Mouse (Mus musculus) ES-Bruce4 (cell line): ENCODE data around the gene Prickle2. TPM values are rescaled to one million over a fixed set of nuclear protein-coding genes. Genes with fewer than 3 reads are reported as not detected.

Source experiments
- H3K27ac ChIP-seq: 2 replicates; pipeline ENCODE4 v1.5.1; 2012; ENCODE audit warnings: low read length, inconsistent platforms; ENCODE audit not compliant: insufficient read depth
- H3K27me3 ChIP-seq: 2 replicates; pipeline ENCODE4 v1.6.1; 2012; ENCODE audit warnings: mild to moderate bottlenecking, low read length, inconsistent platforms; ENCODE audit not compliant: control insufficient read depth, poor library complexity, insufficient read depth, severe bottlenecking
- H3K36me3 ChIP-seq: 2 replicates; pipeline ENCODE4 v1.6.1; 2012; ENCODE audit warnings: inconsistent platforms, mild to moderate bottlenecking, low read length, moderate library complexity; ENCODE audit not compliant: control insufficient read depth, poor library complexity, insufficient read depth, severe bottlenecking
- H3K4me1 ChIP-seq: one replicate; pipeline ENCODE4 v1.8.1; 2011; ENCODE audit warnings: low read length; ENCODE audit not compliant: control insufficient read depth, insufficient read depth
- H3K4me3 ChIP-seq: 2 replicates; pipeline ENCODE4 v1.5.1; 2011; ENCODE audit warnings: low read depth, mild to moderate bottlenecking, low read length
- H3K9ac ChIP-seq: 2 replicates; pipeline ENCODE4 v1.6.1; 2012; ENCODE audit warnings: low read depth, mild to moderate bottlenecking, inconsistent platforms; ENCODE audit not compliant: poor library complexity, severe bottlenecking
- H3K9me3 ChIP-seq: replicated peaks from 2 replicates; pipeline ENCODE4 v1.6.1; 2012; ENCODE audit warnings: mild to moderate bottlenecking, low read length, inconsistent platforms; ENCODE audit not compliant: control insufficient read depth, poor library complexity, insufficient read depth, severe bottlenecking
- CTCF ChIP-seq: IDR thresholded peaks from one replicate; pipeline ENCODE4 v1.8.1; 2011; ENCODE audit warnings: low read depth, low read length
- EP300 ChIP-seq: IDR thresholded peaks from 2 replicates; pipeline ENCODE4 v1.6.1; 2011; ENCODE audit warnings: low read depth, low read length; ENCODE audit not compliant: insufficient read depth
- POLR2A ChIP-seq: IDR thresholded peaks from one replicate; pipeline ENCODE4 v1.8.1; 2011; ENCODE audit warnings: low read length; ENCODE audit not compliant: insufficient read depth
- polyA plus RNA-seq: library from polyadenylated mRNA; stranded (reverse); fragments of >200 nt; gene quantifications from 2 replicates; pipeline ENCODE4 v1.2.4, GENCODE M21; 2011; ENCODE audit warnings: low read depth; ENCODE audit not compliant: missing spikeins, insufficient read depth, insufficient read length

Prickle2 gene
- polyA plus RNA-seq, 1 experiment: 3.3 TPM

DNA sequence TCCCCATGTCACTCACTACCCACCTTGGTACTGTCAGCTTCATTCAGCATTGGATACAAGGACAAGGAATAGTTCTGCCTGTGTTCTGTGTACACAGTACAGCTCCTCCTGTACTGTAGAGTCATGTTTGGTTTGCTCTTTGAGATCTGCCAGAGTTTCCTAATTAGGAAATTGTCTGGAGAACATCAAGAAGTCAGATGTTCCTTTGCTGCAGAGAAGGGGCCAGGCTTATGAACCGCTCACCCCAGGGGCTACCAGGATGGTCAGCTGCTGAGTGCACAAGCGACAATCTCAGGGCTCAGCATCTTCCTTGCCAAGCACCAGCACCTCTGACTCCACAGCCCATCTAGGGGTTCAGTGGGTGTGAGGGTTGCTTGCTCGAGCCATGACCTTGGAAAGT lies 96.9 kb downstream of the Prickle2 start:
- Histone ChIP-seq H3K9ac (no peak overlapping the region), H3K9me3 (no peaks in the 10 kb centered on the region), H3K4me1 (no peaks in the 10 kb centered on the region), H3K4me3 (no peak overlapping the region), H3K27me3 (no peaks in the 10 kb centered on the region), H3K36me3 (no peaks in the 10 kb centered on the region), H3K27ac (no peak overlapping the region)
- TF ChIP-seq POLR2A: no peak
- no peak for TF ChIP-seq EP300
- TF ChIP-seq CTCF: no peak

DNA sequence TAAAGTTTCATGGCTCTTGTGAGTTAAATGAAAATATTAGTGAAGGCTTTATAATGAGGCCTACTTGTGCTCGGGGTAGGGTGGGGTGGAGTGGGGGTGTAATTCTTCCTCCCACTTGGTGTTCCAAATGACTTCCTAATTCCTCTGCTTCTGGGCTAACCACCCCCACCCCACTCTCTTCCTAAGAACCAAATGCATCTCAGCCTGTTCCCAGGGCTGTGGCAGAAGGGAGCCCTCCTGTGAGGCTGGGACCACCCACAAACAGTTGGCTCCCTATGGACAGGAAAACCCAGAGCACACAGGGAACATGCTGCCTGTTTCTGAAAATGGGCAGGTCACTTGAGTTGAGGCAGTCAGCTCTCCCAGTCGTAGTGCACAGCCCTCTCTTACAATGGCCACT lies 100.8 kb downstream of the Prickle2 start:
- TF ChIP-seq EP300 (no peak), POLR2A (no peak), CTCF (no peak)
- no peak overlapping the region for H3K27ac ChIP-seq
- no peak overlapping the region for H3K9ac ChIP-seq
- no peaks in the 10 kb centered on the region for H3K36me3 ChIP-seq
- H3K9me3 ChIP-seq: no peaks in the 10 kb centered on the region
- no peak overlapping the region for H3K4me3 ChIP-seq
- no peaks in the 10 kb centered on the region for H3K27me3 ChIP-seq
- H3K4me1 ChIP-seq: no peaks in the 10 kb centered on the region

DNA sequence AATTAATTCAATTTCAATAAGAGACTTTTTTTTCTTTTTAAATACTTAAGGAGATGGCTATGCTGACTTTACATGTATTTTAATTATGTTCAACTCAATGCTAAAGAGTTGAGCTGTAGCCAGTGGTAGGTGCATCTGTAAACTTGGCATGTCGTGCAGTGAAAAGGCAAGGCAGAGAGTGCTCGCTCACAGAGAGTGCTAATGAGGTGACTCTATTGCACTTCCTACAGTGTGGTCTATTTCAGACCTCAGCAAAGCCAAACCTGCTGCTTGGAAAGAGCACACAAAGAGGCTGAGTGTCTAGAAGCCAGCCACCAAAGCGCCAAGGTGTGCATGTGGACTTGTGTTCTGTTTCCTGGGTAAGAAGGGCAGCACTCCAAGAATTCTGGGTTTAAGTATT lies 109.6 kb downstream of the Prickle2 start:
- H3K27me3 ChIP-seq: no peaks in the 10 kb centered on the region
- H3K27ac ChIP-seq: no peak overlapping the region
- H3K36me3 ChIP-seq: no peaks in the 10 kb centered on the region
- no peak overlapping the region for H3K4me3 ChIP-seq
- H3K9me3 ChIP-seq: no peaks in the 10 kb centered on the region
- no peak for TF ChIP-seq POLR2A
- TF ChIP-seq CTCF: no peak
- TF ChIP-seq EP300: no peak
- H3K4me1 ChIP-seq: no peaks in the 10 kb centered on the region
- no peak overlapping the region for H3K9ac ChIP-seq

DNA sequence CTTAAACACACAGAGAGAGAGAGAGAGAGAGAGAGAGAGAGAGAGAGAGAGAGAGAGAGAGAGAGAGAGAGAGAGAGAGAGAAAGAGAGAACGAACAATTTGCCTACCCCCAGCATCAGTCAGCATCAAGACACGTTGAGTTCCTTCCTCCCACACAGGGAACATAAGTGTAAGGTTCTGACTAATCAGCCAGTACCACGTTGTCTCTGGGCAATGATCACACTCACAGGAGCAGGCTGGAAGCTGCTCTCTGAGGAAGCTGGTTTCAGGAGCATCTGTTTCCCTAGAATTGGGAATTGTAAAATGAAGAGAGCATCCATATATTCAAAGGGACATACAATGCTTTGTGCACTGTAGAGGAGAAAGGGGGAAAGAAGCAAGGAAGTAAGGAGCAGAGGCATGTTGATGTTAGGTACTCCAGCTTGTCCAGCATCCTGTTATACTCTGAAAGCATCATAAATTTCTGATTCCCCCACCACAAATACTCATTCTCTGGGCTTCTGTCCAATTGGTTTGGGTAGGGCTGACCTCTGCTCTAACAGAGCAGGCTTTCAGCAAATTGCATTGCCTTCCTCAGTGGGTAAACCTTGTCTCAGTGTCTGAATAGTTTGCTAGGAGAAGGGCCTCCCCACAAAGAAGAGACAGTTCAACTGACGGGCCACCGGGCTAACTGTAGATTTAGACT lies 116.4 kb downstream of the Prickle2 start:
- Histone ChIP-seq H3K4me1 (no peaks in the 10 kb centered on the region), H3K36me3 (no peaks in the 10 kb centered on the region), H3K27me3 (no peaks in the 10 kb centered on the region), H3K4me3 (no peak overlapping the region), H3K27ac (no peak overlapping the region), H3K9ac (no peak overlapping the region), H3K9me3 (no peaks in the 10 kb centered on the region)
- no peak for TF ChIP-seq EP300
- no peak for TF ChIP-seq POLR2A
- TF ChIP-seq CTCF: no peak

DNA sequence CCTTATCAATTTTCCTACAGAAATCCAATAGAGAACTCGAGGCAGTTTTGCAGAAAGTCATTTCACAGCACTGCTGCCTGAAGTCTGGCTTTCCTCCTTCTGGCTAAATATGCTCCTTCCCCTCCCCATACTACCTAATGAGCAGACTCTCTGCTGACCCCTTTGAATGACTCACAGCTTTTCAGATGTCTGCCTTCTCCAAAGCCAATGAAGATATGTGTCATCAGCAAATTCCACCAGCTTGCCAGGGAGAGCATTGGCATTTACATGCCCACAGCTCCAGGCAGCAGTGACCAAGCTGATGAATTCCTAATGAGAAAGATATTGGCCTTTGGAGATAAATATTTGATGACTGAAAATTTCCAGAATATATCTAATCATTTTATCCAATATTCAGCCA lies 121.9 kb downstream of the Prickle2 start:
- Histone ChIP-seq H3K36me3 (no peaks in the 10 kb centered on the region), H3K9me3 (no peaks in the 10 kb centered on the region), H3K4me1 (no peaks in the 10 kb centered on the region), H3K9ac (no peak overlapping the region), H3K27ac (no peak overlapping the region), H3K4me3 (no peak overlapping the region), H3K27me3 (no peaks in the 10 kb centered on the region)
- TF ChIP-seq EP300 (no peak), CTCF (no peak), POLR2A (no peak)

DNA sequence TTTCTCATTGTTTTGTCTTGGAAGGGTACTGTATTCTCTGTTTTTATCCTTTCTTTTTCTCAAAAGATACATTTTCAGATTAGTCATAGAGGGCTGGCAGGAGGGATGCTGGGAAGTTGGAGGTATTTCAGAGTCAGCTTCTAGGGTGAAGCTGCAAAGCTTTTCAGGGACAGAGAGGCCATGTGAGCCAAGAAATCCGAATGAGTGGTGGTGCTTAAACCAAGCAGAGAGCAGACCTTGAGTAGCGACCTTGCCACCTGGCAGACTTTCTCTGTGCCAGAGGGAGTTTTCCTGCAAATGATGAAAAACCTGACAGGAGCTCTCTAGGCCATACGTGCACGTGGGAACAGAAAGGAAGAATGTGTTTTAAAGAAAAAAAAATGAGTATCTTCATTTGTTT lies 130.7 kb downstream of the Prickle2 start:
- no peak overlapping the region for H3K27ac ChIP-seq
- H3K4me3 ChIP-seq: no peak overlapping the region
- no peaks in the 10 kb centered on the region for H3K27me3 ChIP-seq
- no peaks in the 10 kb centered on the region for H3K9me3 ChIP-seq
- no peak overlapping the region for H3K9ac ChIP-seq
- TF ChIP-seq EP300 (no peak), POLR2A (no peak), CTCF (no peak)
- no peaks in the 10 kb centered on the region for H3K36me3 ChIP-seq
- H3K4me1 ChIP-seq: no peaks in the 10 kb centered on the region
